Mouse (Mus musculus) left cerebral cortex, adult 2 months (tissue): ENCODE results near the gene Hnrnpc. TPM values are rescaled to one million over a fixed set of nuclear protein-coding genes. Genes with fewer than 3 reads are reported as not detected.
"Not testable (repeated sequence)": the region's sequence is repeated elsewhere in the genome, so short reads cannot be mapped to it uniquely, and the experiment has no call there.

Source experiments
- DNase-seq, 2 experiments: peaks; one replicate each; pipeline ENCODE4 v3.0.0; 2021 to 2022; ENCODE audit warnings: low spot score in 2 of 2, mixed read lengths in 1 of 2; ENCODE audit errors: extremely low spot score in 1 of 2
- H3K27ac ChIP-seq: fragments of 200-600 bp; 2 replicates; pipeline ENCODE4 v1.8.1; 2022
- H3K4me3 ChIP-seq: fragments of 200-600 bp; 2 replicates; pipeline ENCODE4 v1.8.1; 2022
- CTCF ChIP-seq: fragments of 200-600 bp; IDR thresholded peaks from 2 replicates; pipeline ENCODE4 v1.8.1; 2022; ENCODE audit warnings: antibody characterized with exemption, mild to moderate bottlenecking, moderate library complexity
- intact Hi-C: fragments of 180-260 bp; cut with DNase I; formaldehyde crosslinking; loops from one replicate; pipeline ENCODE4 v1.15.1; 2025
- total RNA-seq, 2 experiments: library from RNA; stranded (reverse); gene quantifications; 2 replicates each; pipeline ENCODE4 v1.2.3; 2021

The Hnrnpc gene
- total RNA-seq, 2 experiments from 2014 or later, result 213 to 221 TPM

- TF ChIP-seq CTCF, result no peak; the same call in 1 of the 2 replicates
- DNase-seq, result no peak
- intact Hi-C loops, result loop anchor here (10.0 kb wide), 3 partner anchors 197 to 1007 kb away; partner anchors contain the start of genes Ang, Mettl3 and Rnase4
- Histone ChIP-seq H3K4me3 (no peak overlapping the region; the same call in 1 of the 2 replicates), H3K27ac (no peak overlapping the region)
Observed at GRCm38 (mm10) chr14:52101285-52102157, 2.3 kb downstream of the Hnrnpc start.

GRCm38 (mm10) chr14:52100170-52100960 lies 3.5 kb downstream of the Hnrnpc start:
- H3K4me3 ChIP-seq, result no peak overlapping the region
- TF ChIP-seq CTCF, result no peak
- intact Hi-C loops, result loop anchor here (10.0 kb wide), 3 partner anchors 196 to 1006 kb away; partner anchors contain the start of genes Ang, Mettl3 and Rnase4
- no peak for DNase-seq
- no peak overlapping the region for H3K27ac ChIP-seq

GRCm38 (mm10) chr14:52099563-52099962 lies 4.3 kb downstream of the Hnrnpc start:
- H3K4me3 ChIP-seq, result no peak overlapping the region
- intact Hi-C loops, result no loop called here
- no peak overlapping the region for H3K27ac ChIP-seq
- TF ChIP-seq CTCF, result no peak
- no peak for DNase-seq

- intact Hi-C loops, result not testable (repeated sequence)
Observed at GRCm38 (mm10) chr14:52098387-52098786, 5.4 kb downstream of the Hnrnpc start.

GRCm38 (mm10) chr14:52097191-52097590 lies 6.6 kb downstream of the Hnrnpc start:
- H3K27ac ChIP-seq, intact Hi-C loops, H3K4me3 ChIP-seq, DNase-seq: not testable (repeated sequence)

More at GRCm38 (mm10) chr14:52098387-52098786, 5.4 kb downstream of the Hnrnpc start:
- not testable (repeated sequence) for H3K4me3 ChIP-seq, H3K27ac ChIP-seq, DNase-seq

GRCm38 (mm10) chr14:52094533-52094932 lies 9.3 kb downstream of the Hnrnpc start:
- Histone ChIP-seq H3K4me3 (no peak overlapping the region), H3K27ac (no peak overlapping the region)
- TF ChIP-seq CTCF, result no peak
- DNase-seq, result no peak
- intact Hi-C loops, result loop anchor here (5.0 kb wide), 1 partner anchor 72 kb away; the partner anchor contains the start of gene Zfp219

GRCm38 (mm10) chr14:52083083-52083482 lies 20.7 kb downstream of the Hnrnpc start:
- no peak for TF ChIP-seq CTCF
- Histone ChIP-seq H3K4me3 (no peak overlapping the region), H3K27ac (no peak overlapping the region)
- no peak for DNase-seq
- intact Hi-C loops, result loop anchor here (5.0 kb wide), 2 partner anchors 89 to 134 kb away; no protein-coding TSS in a partner anchor

- intact Hi-C loops, result no loop called here
- TF ChIP-seq CTCF, result no peak
Observed at GRCm38 (mm10) chr14:52071599-52072137, 32.2 kb downstream of the Hnrnpc start.

GRCm38 (mm10) chr14:52066135-52066534 lies 37.7 kb downstream of the Hnrnpc start:
- intact Hi-C loops, result no loop called here
- TF ChIP-seq CTCF, result no peak
- no peak overlapping the region for H3K27ac ChIP-seq
- DNase-seq, result no peak
- no peak overlapping the region for H3K4me3 ChIP-seq

More at GRCm38 (mm10) chr14:52071599-52072137, 32.2 kb downstream of the Hnrnpc start:
- Histone ChIP-seq H3K4me3 (no peak overlapping the region), H3K27ac (no peak overlapping the region)
- no peak for DNase-seq

GRCm38 (mm10) chr14:52061798-52062197 lies 42.0 kb downstream of the Hnrnpc start:
- no peak overlapping the region for H3K27ac ChIP-seq
- intact Hi-C loops, result no loop called here
- TF ChIP-seq CTCF, result no peak
- H3K4me3 ChIP-seq, result no peak overlapping the region
- no peak for DNase-seq

- TF ChIP-seq CTCF, result no peak; the same call in 1 of the 2 replicates
- no peak overlapping the region for H3K27ac ChIP-seq
- intact Hi-C loops, result no loop called here
- no peak overlapping the region for H3K4me3 ChIP-seq
- no peak for DNase-seq
Observed at GRCm38 (mm10) chr14:52060800-52061199, 43.0 kb downstream of the Hnrnpc start.

- Histone ChIP-seq H3K27ac (no peak overlapping the region), H3K4me3 (no peak overlapping the region)
- no peak for DNase-seq
- intact Hi-C loops, result no loop called here
- TF ChIP-seq CTCF, result no peak
Observed at GRCm38 (mm10) chr14:52059982-52060381, 43.8 kb downstream of the Hnrnpc start.

- H3K4me3 ChIP-seq, H3K27ac ChIP-seq, DNase-seq, intact Hi-C loops: not testable (repeated sequence)
Observed at GRCm38 (mm10) chr14:52052720-52053119, 51.1 kb downstream of the Hnrnpc start.
